Mouse (Mus musculus) layer of hippocampus, adult 11-12 months (tissue): ENCODE results near the gene Grid2.

Experiments used
- DNase-seq: peaks from one replicate; pipeline ENCODE4 v3.0.0; 2022; ENCODE audit warnings: low spot score

Grid2 gene

GRCm38 (mm10) chr6:64064704-64065103, 809.0 kb downstream of the Grid2 start:
- no peak for DNase-seq

- no peak for DNase-seq
Observed at GRCm38 (mm10) chr6:64073406-64073805, 817.7 kb downstream of the Grid2 start.

GRCm38 (mm10) chr6:64077911-64078310, 822.2 kb downstream of the Grid2 start:
- DNase-seq = no peak

- DNase-seq = no peak
Observed at GRCm38 (mm10) chr6:64098662-64099061, 843.0 kb downstream of the Grid2 start.

GRCm38 (mm10) chr6:64114594-64114993, 858.9 kb downstream of the Grid2 start:
- no peak for DNase-seq

- no peak for DNase-seq
Observed at GRCm38 (mm10) chr6:64136275-64136674, 880.6 kb downstream of the Grid2 start.

- no peak for DNase-seq
Observed at GRCm38 (mm10) chr6:64148613-64149012, 892.9 kb downstream of the Grid2 start.

GRCm38 (mm10) chr6:64174995-64175612, 919.4 kb downstream of the Grid2 start:
- no peak for DNase-seq

GRCm38 (mm10) chr6:64193646-64194045, 938.0 kb downstream of the Grid2 start:
- no peak for DNase-seq

- peak; percentile 3 for DNase-seq
Observed at GRCm38 (mm10) chr6:64202396-64203122, 946.9 kb downstream of the Grid2 start.

GRCm38 (mm10) chr6:64236351-64236750, 980.7 kb downstream of the Grid2 start:
- peak; percentile 21 for DNase-seq

- DNase-seq = no peak
Observed at GRCm38 (mm10) chr6:64240526-64240925, 984.9 kb downstream of the Grid2 start.

- DNase-seq = no peak
Observed at GRCm38 (mm10) chr6:64245951-64246350, 990.3 kb downstream of the Grid2 start.

GRCm38 (mm10) chr6:64251041-64251440, 995.4 kb downstream of the Grid2 start:
- no peak for DNase-seq

- no peak for DNase-seq
Observed at GRCm38 (mm10) chr6:64263517-64263916, 1007.8 kb downstream of the Grid2 start.

- no peak for DNase-seq
Observed at GRCm38 (mm10) chr6:64264224-64264623, 1008.5 kb downstream of the Grid2 start.

- DNase-seq = no peak
Observed at GRCm38 (mm10) chr6:64274319-64275114, 1018.8 kb downstream of the Grid2 start.

- no peak for DNase-seq
Observed at GRCm38 (mm10) chr6:64279927-64280326, 1024.3 kb downstream of the Grid2 start.

- no peak for DNase-seq
Observed at GRCm38 (mm10) chr6:64293761-64294160, 1038.1 kb downstream of the Grid2 start.

- no peak for DNase-seq
Observed at GRCm38 (mm10) chr6:64297633-64298032, 1042.0 kb downstream of the Grid2 start.

- DNase-seq = no peak
Observed at GRCm38 (mm10) chr6:64304709-64305476, 1049.2 kb downstream of the Grid2 start.

GRCm38 (mm10) chr6:64308631-64309030, 1053.0 kb downstream of the Grid2 start:
- no peak for DNase-seq
